Mouse (Mus musculus) MEL (cell line): ENCODE measurements at regions not wholly inside any gene's neighbourhood (a gene's known extent, or its start where the extent isn't known, plus 50 kb on each side); places are given as distances from the start of the nearest gene placed in this dataset.

Experiments
- CTCF ChIP-seq, 3 experiments: IDR thresholded peaks in 2 of 3; conservative IDR thresholded peaks in 1 of 3; 2 replicates each; pipeline ENCODE4 v1.5.1; 2011 to 2012; ENCODE audit warnings: low read length in 3 of 3, low read depth in 2 of 3, mild to moderate bottlenecking in 2 of 3, improper control_type of control experiment in 1 of 3, inconsistent platforms in 1 of 3, mixed read lengths in 1 of 3, moderate library complexity in 1 of 3; ENCODE audit not compliant: control insufficient read depth in 1 of 3, insufficient read depth in 1 of 3, poor library complexity in 1 of 3, severe bottlenecking in 1 of 3
- EP300 ChIP-seq, 2 experiments: IDR thresholded peaks; 2 replicates each; pipeline ENCODE4 v1.6.1; 2011; ENCODE audit warnings: improper control_type of control experiment in 2 of 2, low read length in 2 of 2, low read depth in 1 of 2, mild to moderate bottlenecking in 1 of 2
- HCFC1 ChIP-seq: IDR thresholded peaks from 2 replicates; pipeline ENCODE4 v1.6.1; 2012; ENCODE audit warnings: low read depth, mild to moderate bottlenecking, inconsistent platforms, low read length, improper control_type of control experiment, moderate library complexity
- JUND ChIP-seq: IDR thresholded peaks from 2 replicates; pipeline ENCODE4 v1.6.1; 2011; ENCODE audit warnings: low read depth, mild to moderate bottlenecking, improper control_type of control experiment, low read length
- NELFE ChIP-seq: IDR thresholded peaks from 2 replicates; pipeline ENCODE4 v1.6.1; 2011; ENCODE audit warnings: low read depth, low read length, improper control_type of control experiment
- NRF1 ChIP-seq: IDR thresholded peaks from 2 replicates; pipeline ENCODE4 v1.6.1; 2014; ENCODE audit warnings: low read depth, mild to moderate bottlenecking, inconsistent platforms, low read length, improper control_type of control experiment, moderate library complexity; ENCODE audit not compliant: poor library complexity, insufficient read depth, severe bottlenecking
- POLR2A ChIP-seq, 2 experiments: IDR thresholded peaks; 2 replicates each; pipeline ENCODE4 v1.6.1; 2011 to 2012; ENCODE audit warnings: low read length in 2 of 2, mild to moderate bottlenecking in 2 of 2, control low read depth in 1 of 2, improper control_type of control experiment in 1 of 2, low read depth in 1 of 2, moderate library complexity in 1 of 2; ENCODE audit not compliant: control insufficient read depth in 1 of 2, insufficient read depth in 1 of 2, poor library complexity in 1 of 2
- TAL1 ChIP-seq: IDR thresholded peaks from 2 replicates; pipeline ENCODE4 v1.6.1; 2012; ENCODE audit warnings: mild to moderate bottlenecking, inconsistent platforms, low read length, moderate library complexity, mixed read lengths
- USF2 ChIP-seq, 2 experiments: IDR thresholded peaks; 2 replicates each; pipeline ENCODE4 v1.6.1; 2011 to 2012; ENCODE audit warnings: improper control_type of control experiment in 2 of 2, low read length in 2 of 2, borderline replicate concordance in 1 of 2, inconsistent platforms in 1 of 2, low read depth in 1 of 2, mild to moderate bottlenecking in 1 of 2; ENCODE audit not compliant: insufficient read depth in 1 of 2
- ZNF384 ChIP-seq: IDR thresholded peaks from 2 replicates; pipeline ENCODE4 v1.6.1; 2012; ENCODE audit warnings: low read depth, mild to moderate bottlenecking, inconsistent platforms, low read length, improper control_type of control experiment

DNA sequence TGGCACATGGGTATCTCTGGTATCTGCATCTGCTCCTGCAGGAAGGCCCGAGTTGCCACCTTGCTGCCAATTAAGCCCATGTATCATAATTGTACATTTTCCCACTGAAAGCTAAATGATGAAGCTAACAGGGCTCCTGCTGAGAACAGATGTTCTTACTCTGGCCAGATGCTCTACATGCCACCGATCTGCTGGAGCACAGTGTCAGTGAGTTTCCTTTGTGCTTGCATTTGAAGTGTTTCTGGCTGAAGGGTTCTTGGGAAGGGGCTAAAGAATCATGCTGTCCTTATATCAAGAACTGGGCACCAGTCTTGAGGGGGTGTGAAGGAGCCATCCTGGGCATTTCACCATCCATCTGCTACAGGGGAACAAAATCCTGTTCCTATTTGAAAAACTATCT lies 323.2 kb downstream of the Cog6 start:
- no peak for TF ChIP-seq ZNF384
- TF ChIP-seq NRF1: no peak
- TF ChIP-seq POLR2A (IDR thresholded peaks at IDR 0.05; ENCODE audit: control insufficient read depth in 1 of 2, insufficient read depth in 1 of 2, low read depth in 1 of 2, low read length in 2 of 2, poor library complexity in 1 of 2): no peak
- no peak for TF ChIP-seq NELFE
- TF ChIP-seq JUND: no peak
- TF ChIP-seq CTCF (IDR thresholded peaks at IDR 0.05 in 2 of 3, conservative IDR thresholded peaks at IDR 0.05 in 1 of 3; ENCODE audit: control insufficient read depth in 1 of 3, insufficient read depth in 1 of 3, low read depth in 2 of 3, low read length in 3 of 3, poor library complexity in 1 of 3, severe bottlenecking in 1 of 3): no peak
- no peak for TF ChIP-seq EP300 (IDR thresholded peaks at IDR 0.05; ENCODE audit: low read depth in 1 of 2, low read length in 2 of 2)
- TF ChIP-seq HCFC1: no peak
- TF ChIP-seq TAL1: no peak
- TF ChIP-seq USF2 (IDR thresholded peaks at IDR 0.05; ENCODE audit: borderline replicate concordance in 1 of 2, insufficient read depth in 1 of 2, low read depth in 1 of 2, low read length in 2 of 2): no peak
